Mouse (Mus musculus) intestine, postnatal 0 days (tissue): ENCODE measurements around the gene Ctnnd1. TPM values are rescaled to one million over a fixed set of nuclear protein-coding genes. Genes with fewer than 3 reads are reported as not detected.

Experiments used
- ATAC-seq: fragments of 200-750 bp; cut with Nextera tagmentation; 2 replicates; pipeline ENCODE4 v1.8.0; 2017; ENCODE audit warnings: mild to moderate bottlenecking, moderate TSS enrichment, moderate library complexity
- H3K27ac ChIP-seq: fragments of 300-500 bp; sonication (generic); 2 replicates; pipeline ENCODE4 v1.5.1; 2014; ENCODE audit warnings: mild to moderate bottlenecking, low read depth, low read length, moderate library complexity
- H3K27me3 ChIP-seq: fragments of 300-500 bp; sonication (generic); replicated peaks from 2 replicates; pipeline ENCODE4 v1.6.1; 2014; ENCODE audit warnings: low read length, mixed read lengths; ENCODE audit not compliant: control insufficient read depth, insufficient read depth
- H3K36me3 ChIP-seq: fragments of 300-500 bp; sonication (generic); 2 replicates; pipeline ENCODE4 v1.6.1; 2014; ENCODE audit warnings: mild to moderate bottlenecking, moderate library complexity; ENCODE audit not compliant: control insufficient read depth, insufficient read depth
- H3K4me1 ChIP-seq: fragments of 300-500 bp; sonication (generic); replicated peaks from 2 replicates; pipeline ENCODE4 v1.6.1; 2014; ENCODE audit warnings: antibody characterized with exemption, low read length, mixed read lengths; ENCODE audit not compliant: control insufficient read depth, insufficient read depth
- H3K4me2 ChIP-seq: fragments of 300-500 bp; sonication (generic); replicated peaks from 2 replicates; pipeline ENCODE4 v1.6.1; 2014; ENCODE audit warnings: low read depth, mild to moderate bottlenecking, moderate library complexity
- H3K4me3 ChIP-seq: fragments of 300-500 bp; sonication (generic); 2 replicates; pipeline ENCODE4 v1.5.1; 2014; ENCODE audit warnings: low read depth, low read length
- H3K9ac ChIP-seq: fragments of 300-500 bp; sonication (generic); 2 replicates; pipeline ENCODE4 v1.6.1; 2014; ENCODE audit warnings: mild to moderate bottlenecking, low read depth, low read length
- H3K9me3 ChIP-seq: fragments of 300-500 bp; sonication (generic); 2 replicates; pipeline ENCODE4 v1.6.1; 2016; ENCODE audit warnings: mixed run types; ENCODE audit not compliant: control insufficient read depth
- CTCF ChIP-seq: sonication (generic); IDR thresholded peaks from 2 replicates; pipeline ENCODE4 v1.5.1; 2016; ENCODE audit warnings: low read depth, mild to moderate bottlenecking, control low read depth, antibody characterized with exemption, moderate library complexity
- WGBS: fragments of 180-500 bp; shearing (Covaris S2); extraction: QIAGEN DNeasy Blood & Tissue Kit; methylation state at CpG from one replicate; pipeline ENCODE4 v1.1.7; 2014; 5-methylcytosine and 5-hydroxymethylcytosine counted together
- polyA plus RNA-seq: library from polyadenylated mRNA; unstranded; fragments of >200 nt; fragmentation: Nextera tagmentation; extraction: Ambion mirVana; gene quantifications from 2 replicates; pipeline ENCODE4 v1.2.1, GENCODE M21; 2015

The Ctnnd1 gene
- polyA plus RNA-seq, 1 experiment from 2014 or later: 45.4 TPM

GRCm38 (mm10) chr2:84669828-84670568, 19.4 kb upstream of the Ctnnd1 start:
- Histone ChIP-seq H3K27ac (peak overlapping the region; percentile 24; the same call in 1 of the 2 replicates), H3K27me3 (no peaks in the 10 kb centered on the region), H3K4me1 (no peaks in the 10 kb centered on the region), H3K9me3 (no peaks in the 10 kb centered on the region), H3K4me2 (peak overlapping the region; percentile 90), H3K36me3 (peaks cover 20% of the 10 kb centered on the region; the same call in 1 of the 2 replicates), H3K4me3 (peak overlapping the region; percentile 93), H3K9ac (peak overlapping the region; percentile 86)
- peak; percentile 71 for ATAC-seq
- 3% methylated on average over 38 of the region's 39 CpGs for whole genome bisulfite sequencing
- no peak for TF ChIP-seq CTCF

- Histone ChIP-seq H3K36me3 (no peaks in the 10 kb centered on the region), H3K4me2 (no peak overlapping the region), H3K9me3 (no peaks in the 10 kb centered on the region), H3K27me3 (no peaks in the 10 kb centered on the region), H3K4me3 (no peak overlapping the region), H3K4me1 (no peaks in the 10 kb centered on the region), H3K9ac (no peak overlapping the region), H3K27ac (no peak overlapping the region)
- 49% methylated on average over 12 of the region's 12 CpGs for WGBS
- TF ChIP-seq CTCF: no peak
- ATAC-seq: no peak
Measured at GRCm38 (mm10) chr2:84666081-84666480, 15.5 kb upstream of the Ctnnd1 start.

GRCm38 (mm10) chr2:84662866-84663265, 12.3 kb upstream of the Ctnnd1 start:
- WGBS: 36% methylated on average over 2 of the region's 2 CpGs
- ATAC-seq: no peak
- H3K27ac ChIP-seq: no peak overlapping the region
- no peak overlapping the region for H3K4me3 ChIP-seq
- H3K9ac ChIP-seq: no peak overlapping the region
- H3K36me3 ChIP-seq: no peaks in the 10 kb centered on the region
- H3K9me3 ChIP-seq: no peaks in the 10 kb centered on the region
- no peak overlapping the region for H3K4me2 ChIP-seq
- peak; percentile 75 for TF ChIP-seq CTCF
- no peaks in the 10 kb centered on the region for H3K4me1 ChIP-seq
- H3K27me3 ChIP-seq: no peaks in the 10 kb centered on the region

GRCm38 (mm10) chr2:84660253-84660652, 9.7 kb upstream of the Ctnnd1 start:
- no peak overlapping the region for H3K4me3 ChIP-seq
- no peaks in the 10 kb centered on the region for H3K36me3 ChIP-seq
- no peaks in the 10 kb centered on the region for H3K27me3 ChIP-seq
- no peak overlapping the region for H3K4me2 ChIP-seq
- no peaks in the 10 kb centered on the region for H3K9me3 ChIP-seq
- H3K4me1 ChIP-seq: no peaks in the 10 kb centered on the region
- peak; percentile 84 for ATAC-seq
- no peak overlapping the region for H3K27ac ChIP-seq
- 40% methylated on average over 3 of the region's 3 CpGs for WGBS
- peak; percentile 89 for TF ChIP-seq CTCF
- H3K9ac ChIP-seq: no peak overlapping the region

GRCm38 (mm10) chr2:84658806-84659205, 8.2 kb upstream of the Ctnnd1 start, which contains the start of gene Btbd18:
TSS of gene Btbd18 (plus strand) at chr2:84659079.
- Histone ChIP-seq H3K4me2 (no peak within 1 kb of the TSS), H3K9ac (no peak within 1 kb of the TSS), H3K27me3 (no peaks in the 10 kb centered on the region), H3K27ac (no peak within 1 kb of the TSS), H3K4me1 (no peaks in the 10 kb centered on the region), H3K9me3 (no peaks in the 10 kb centered on the region), H3K36me3 (no peaks in the 10 kb centered on the region), H3K4me3 (no peak within 1 kb of the TSS)
- no peak for TF ChIP-seq CTCF
- WGBS: 96% methylated on average over 30 of the region's 32 CpGs
- no peak for ATAC-seq

GRCm38 (mm10) chr2:84655864-84656263, 5.3 kb upstream of the Ctnnd1 start:
- H3K4me1 ChIP-seq: no peaks in the 10 kb centered on the region
- H3K9me3 ChIP-seq: no peaks in the 10 kb centered on the region
- no peak overlapping the region for H3K4me2 ChIP-seq
- ATAC-seq: no peak
- H3K36me3 ChIP-seq: no peaks in the 10 kb centered on the region
- no peak overlapping the region for H3K4me3 ChIP-seq
- H3K27me3 ChIP-seq: no peaks in the 10 kb centered on the region
- TF ChIP-seq CTCF: no peak
- H3K9ac ChIP-seq: no peak overlapping the region
- WGBS: 76% methylated on average over 1 of the region's 1 CpGs
- H3K27ac ChIP-seq: no peak overlapping the region
